Mouse (Mus musculus): ENCODE results near the gene Acot13.

GRCm38 (mm10) chr13:24781916-24782315 is 49.4 kb downstream of the Acot13 start:
- TF ChIP-seq EP300 (IDR thresholded peaks at IDR 0.05; ENCODE audit: low read depth), result no peak
- no peak for TF ChIP-seq CTCF (IDR thresholded peaks at IDR 0.05; ENCODE audit: low read depth)

Measured in liver, embryonic 14.5 days (tissue).